Mouse (Mus musculus) liver, adult 2 months (tissue): ENCODE measurements around the gene Mymx.

Experiments used
- CTCF ChIP-seq: fragments of 200-500 bp; IDR thresholded peaks from 2 replicates; pipeline ENCODE4 v1.5.1; 2011; ENCODE audit warnings: low read depth, low read length, control low read depth
- POLR2A ChIP-seq: fragments of 200-500 bp; IDR thresholded peaks from 2 replicates; pipeline ENCODE4 v1.6.1; 2011; ENCODE audit warnings: low read length, control low read depth; ENCODE audit not compliant: insufficient read depth; ENCODE audit errors: extremely low read depth

GRCm38 (mm10) chr17:45589236-45589635 is 12.7 kb downstream of the Mymx start:
- TF ChIP-seq POLR2A (no peak), CTCF (no peak)
